In the genomic region with DNA sequence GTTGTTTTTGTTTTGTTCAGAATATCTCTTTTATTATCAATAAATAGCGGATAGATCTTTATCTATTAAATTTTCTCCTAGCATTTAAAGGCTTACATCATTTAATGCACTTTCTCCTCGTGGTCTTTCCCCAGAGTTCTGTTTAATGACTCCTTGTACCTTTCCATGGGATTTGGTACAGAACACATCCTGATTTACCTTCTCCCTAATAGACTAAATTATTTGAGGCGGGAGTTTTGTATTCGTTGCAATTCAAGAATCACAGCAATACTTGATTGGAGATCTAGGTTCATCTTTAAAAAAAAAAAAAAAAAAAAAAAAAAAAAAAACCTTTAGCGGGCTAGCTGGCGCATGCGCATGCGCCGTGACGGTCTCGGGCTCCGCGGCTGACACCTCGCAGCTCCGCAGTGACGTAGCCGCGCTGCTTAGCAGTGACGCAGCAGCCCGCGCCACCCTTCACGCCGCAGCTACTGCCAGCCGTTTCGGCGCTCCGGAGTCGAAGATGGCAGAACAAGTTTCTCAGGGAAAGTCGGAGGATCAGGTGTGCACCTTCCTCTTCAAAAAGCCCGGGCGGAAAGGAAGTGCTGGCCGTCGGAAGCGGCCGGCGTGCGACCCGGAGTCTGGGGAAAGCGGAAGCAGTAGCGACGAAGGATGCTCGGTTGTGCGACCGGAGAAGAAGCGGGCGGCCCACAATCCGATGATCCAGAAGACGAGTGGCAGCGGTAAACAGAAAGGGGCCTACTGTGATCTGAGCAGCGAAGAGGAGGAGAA, we compare ENCODE assay signal across 8 mouse cellular contexts. TPM values are rescaled to one million over a fixed set of nuclear protein-coding genes. Genes with fewer than 3 reads are reported as not detected.
DNase-seq lines count a peak whose midpoint lies in the region; ATAC-seq and TF ChIP-seq lines count a peak whose summit lies in the region.

Gene Rnf113a2, plus strand, starts transcription at position 363 of the 771 bp plus-strand sequence.

- ATAC-seq in hematopoietic stem cell, adult 5-6 weeks (replicated peaks in 1 of 2; ENCODE audit: insufficient read depth in 1 of 2, low FRiP score in 2 of 2, low TSS enrichment in 1 of 2, low read depth in 1 of 2, poor library complexity in 2 of 2, severe bottlenecking in 2 of 2) = peak; percentile 98 to 99
- ATAC-seq in lung, embryonic 15.5 days (ENCODE audit: borderline replicate concordance, extremely low read depth, low FRiP score, low TSS enrichment) = peak; percentile 91

- WGBS in lung, embryonic 15.5 days = 4% methylated on average over 50 of the region's 50 CpGs
- WGBS in olfactory bulb, adult 2 months = 3% methylated on average over 50 of the region's 50 CpGs

- no peaks in the 10 kb centered on the region for H3K9me3 ChIP-seq in ES-E14 (ENCODE audit: control insufficient read depth, insufficient read depth, low read depth, low read length)
- H3K9me3 ChIP-seq in lung, embryonic 15.5 days = no peaks in the 10 kb centered on the region

- no peaks in the 10 kb centered on the region for H3K36me3 ChIP-seq in ES-E14 (ENCODE audit: control insufficient read depth, insufficient read depth, low read length, poor library complexity, severe bottlenecking)
- H3K36me3 ChIP-seq in lung, embryonic 15.5 days = no peaks in the 10 kb centered on the region

- no peak for TF ChIP-seq CTCF in olfactory bulb, adult 2 months (IDR thresholded peaks at IDR 0.05; ENCODE audit: insufficient read depth, low read depth, low read length)

- in situ Hi-C loops in ES-E14 (cut with MboI; ENCODE audit: low sequenced_read_pairs in 2 of 2, unreplicated experiment in 2 of 2) = no loop called here

- H3K4me2 ChIP-seq in lung, embryonic 15.5 days = peak within 1 kb of the TSS; percentile 74

- peak; percentile 68; the same call in 1 of the 2 replicates for TF ChIP-seq POLR2A in olfactory bulb, adult 2 months (IDR thresholded peaks at IDR 0.05; ENCODE audit: insufficient read depth, low read depth, low read length)

- H3K9ac ChIP-seq in ES-E14 (ENCODE audit: insufficient read depth, low read depth, low read length, poor library complexity, severe bottlenecking) = peak within 1 kb of the TSS; percentile 96
- peak within 1 kb of the TSS; percentile 48 for H3K9ac ChIP-seq in lung, embryonic 15.5 days

- peak within 1 kb of the TSS; percentile 53; the same call in 1 of the 2 replicates for H3K27ac ChIP-seq in ES-E14 (ENCODE audit: insufficient read depth, low read depth, low read length, poor library complexity, severe bottlenecking)
- H3K27ac ChIP-seq in lung, embryonic 15.5 days = 0 out of 2 replicates have a peak within 1 kb of the TSS, but pooled peaks have one; percentile 12
- no peak within 1 kb of the TSS; the same call in 1 of the 2 replicates for H3K27ac ChIP-seq in olfactory bulb, adult 2 months (ENCODE audit: insufficient read depth, low read depth, low read length)

- H3K4me1 ChIP-seq in ES-E14 (ENCODE audit: control insufficient read depth in 2 of 2, insufficient read depth in 2 of 2, low read length in 2 of 2, poor library complexity in 1 of 2) = peaks cover 0 to 2% of the 10 kb centered on the region in 2 experiments; a peak in 1 of 4 replicates
- H3K4me1 ChIP-seq in lung, embryonic 15.5 days = peaks cover 5% of the 10 kb centered on the region; the same call in 1 of the 2 replicates
- peaks cover 8% of the 10 kb centered on the region for H3K4me1 ChIP-seq in olfactory bulb, adult 2 months (ENCODE audit: control insufficient read depth, insufficient read depth, low read length)

- DNase-seq in ES-E14 (ENCODE audit: low read depth, low spot score) = peak; percentile 70
- DNase-seq in cerebellum, adult 8-10 months = peak; percentile 74
- peak; percentile 90 for DNase-seq in forelimb bud, embryonic 11.5 days (ENCODE audit: low read depth, low spot score)
- peak; percentile 51 for DNase-seq in layer of hippocampus, adult 9-10 months (ENCODE audit: low spot score)
- peak; percentile 72 to 74 for DNase-seq in thymus, adult 18-20 months

- H3K4me3 ChIP-seq in ES-E14 (ENCODE audit: insufficient read depth in 1 of 2, low read depth in 1 of 2, low read length in 2 of 2, poor library complexity in 1 of 2, severe bottlenecking in 1 of 2) = peak within 1 kb of the TSS; percentile 74 to 94
- H3K4me3 ChIP-seq in lung, embryonic 15.5 days = peak within 1 kb of the TSS; percentile 51
- H3K4me3 ChIP-seq in olfactory bulb, adult 2 months (ENCODE audit: insufficient read depth, low read depth, low read length) = peak within 1 kb of the TSS; percentile 62

- H3K27me3 ChIP-seq in lung, embryonic 15.5 days = no peaks in the 10 kb centered on the region

TF ChIP-seq in ES-E14, 5 proteins besides CTCF, POLR2A, EP300 and RAD21:
- TF ChIP-seq ZNF384 (IDR thresholded peaks at IDR 0.05; ENCODE audit: low read depth, low read length) = peak; percentile 99
- no peak for TF ChIP-seq CHD2 (IDR thresholded peaks at IDR 0.05; ENCODE audit: low read depth, low read length)
- TF ChIP-seq MAFK (IDR thresholded peaks at IDR 0.05; ENCODE audit: insufficient read depth, low read depth, low read length) = peak; percentile 22; the same call in 1 of the 2 replicates
- peak; percentile 62 for TF ChIP-seq HCFC1 (IDR thresholded peaks at IDR 0.05; ENCODE audit: borderline replicate concordance, insufficient read depth, low read length)

RNA-seq across cellular contexts. Expression of gene Rnf113a2, which starts in this region (rescaled TPM):
- total RNA-seq in ES-E14 (2012; rRNA removed) = 15.5 and 20.8 TPM in 2 replicates
- total RNA-seq in hematopoietic stem cell, adult 5-6 weeks (2017) = 36.1 and 45.4 TPM in 2 replicates
- 24.2 and 24.6 TPM in 2 replicates for polyA plus RNA-seq in lung, embryonic 15.5 days (2015; fragmentation: Nextera tagmentation; extraction: Ambion mirVana)
- not detected in 2 replicates for polyA plus RNA-seq in olfactory bulb, adult 2 months (2012; ENCODE audit: insufficient read depth, insufficient read length, low replicate concordance, missing spikeins)

Comparison
In these comparisons a context has a peak if more than half of its experiments do, and no peak if none do; other contexts are left out.
1. RNA of gene Rnf113a2 (polyA plus RNA-seq): 24.2 to 24.6 TPM in lung, embryonic 15.5 days; not detected in olfactory bulb, adult 2 months; every median in the first group is over 10 times any median in the second.
2. Peak in every context shown above with its lines, with median percentiles within 50 percentile points of each other: DNase-seq and H3K4me3 ChIP-seq.